ENCODE assay signal across 7 mouse cellular contexts in genomic region chr10:81602741-81603151, GRCm38 (mm10). TPM values are rescaled to one million over a fixed set of nuclear protein-coding genes. Genes with fewer than 3 reads are reported as not detected.
A peak's percentile ranks its signal among the peaks of the same experiment; 100 is the strongest.
DNase-seq lines count a peak whose midpoint lies in the region; ATAC-seq lines count a peak whose summit lies in the region.

No protein-coding gene starts in this region.

- H3K27ac ChIP-seq in kidney, embryonic 14.5 days (ENCODE audit: low read depth, low read length): no peak overlapping the region
- 0 out of 2 replicates have a peak overlapping the region, but pooled peaks have one; percentile 29 for H3K27ac ChIP-seq in liver, embryonic 13.5 days
- peak overlapping the region; percentile 3; the same call in 1 of the 2 replicates for H3K27ac ChIP-seq in stomach, embryonic 15.5 days

- ATAC-seq in kidney, embryonic 14.5 days (ENCODE audit: low FRiP score, low TSS enrichment): no peak
- no peak for ATAC-seq in liver, embryonic 13.5 days (ENCODE audit: low read depth)
- ATAC-seq in stomach, embryonic 15.5 days (ENCODE audit: insufficient read depth, low FRiP score, low read depth): no peak

- no peaks in the 10 kb centered on the region for H3K9me3 ChIP-seq in kidney, embryonic 14.5 days (ENCODE audit: control insufficient read depth, low read length)
- no peaks in the 10 kb centered on the region for H3K9me3 ChIP-seq in liver, embryonic 13.5 days (replicated peaks)
- no peaks in the 10 kb centered on the region for H3K9me3 ChIP-seq in stomach, embryonic 15.5 days

- H3K9ac ChIP-seq in kidney, embryonic 14.5 days (ENCODE audit: low read depth, low read length): no peak overlapping the region
- no peak overlapping the region for H3K9ac ChIP-seq in liver, embryonic 13.5 days
- no peak overlapping the region for H3K9ac ChIP-seq in stomach, embryonic 15.5 days

- no peak overlapping the region for H3K4me2 ChIP-seq in kidney, embryonic 14.5 days (replicated peaks; ENCODE audit: low read depth, low read length)
- H3K4me2 ChIP-seq in liver, embryonic 13.5 days: no peak overlapping the region
- no peak overlapping the region for H3K4me2 ChIP-seq in stomach, embryonic 15.5 days

- H3K4me3 ChIP-seq in kidney, embryonic 14.5 days (ENCODE audit: low read length): no peak overlapping the region
- no peak overlapping the region for H3K4me3 ChIP-seq in liver, embryonic 13.5 days (replicated peaks)
- H3K4me3 ChIP-seq in stomach, embryonic 15.5 days (replicated peaks): no peak overlapping the region

- no peaks in the 10 kb centered on the region for H3K36me3 ChIP-seq in kidney, embryonic 14.5 days (ENCODE audit: control insufficient read depth, insufficient read depth, low read length)
- 0 out of 2 replicates have a peak, but pooled peaks cover under 1% of the 10 kb centered on the region for H3K36me3 ChIP-seq in liver, embryonic 13.5 days
- no peaks in the 10 kb centered on the region for H3K36me3 ChIP-seq in stomach, embryonic 15.5 days

- 21% methylated on average over 4 of the region's 4 CpGs for WGBS in kidney, embryonic 14.5 days
- WGBS in liver, embryonic 13.5 days (ENCODE audit: insufficient replicate concordance): 22% methylated on average over 4 of the region's 4 CpGs
- 22% methylated on average over 4 of the region's 4 CpGs for WGBS in stomach, embryonic 15.5 days

- peak; percentile 44 for DNase-seq in kidney, postnatal 14 days
- peak; percentile 82 for DNase-seq in NIH3T3 (ENCODE audit: low read depth)
- DNase-seq in embryo, embryonic 10.5 days (ENCODE audit: low spot score): peak; percentile 87
- peak; percentile 31 for DNase-seq in liver, embryonic 13.5 days
- no peak for DNase-seq in layer of hippocampus, postnatal 14 days (ENCODE audit: low spot score in 2 of 2)

- no peaks in the 10 kb centered on the region for H3K27me3 ChIP-seq in kidney, embryonic 14.5 days (ENCODE audit: control insufficient read depth, insufficient read depth, low read length)
- peaks cover 18% of the 10 kb centered on the region for H3K27me3 ChIP-seq in liver, embryonic 13.5 days
- no peaks in the 10 kb centered on the region for H3K27me3 ChIP-seq in stomach, embryonic 15.5 days (replicated peaks)

- H3K4me1 ChIP-seq in kidney, embryonic 14.5 days (ENCODE audit: control insufficient read depth, insufficient read depth, low read length): peaks cover 56% of the 10 kb centered on the region
- peaks cover 82% of the 10 kb centered on the region for H3K4me1 ChIP-seq in liver, embryonic 13.5 days (replicated peaks)
- H3K4me1 ChIP-seq in stomach, embryonic 15.5 days: peaks cover 42% of the 10 kb centered on the region

RNA-seq across cellular contexts. Expression of gene Tle6, which starts 1.9 kb away (rescaled TPM):
- 12.6 and 15.5 TPM in 2 replicates for polyA plus RNA-seq in kidney, embryonic 14.5 days (2014; fragmentation: Nextera tagmentation; extraction: Ambion mirVana)
- 7.3 and 7.6 TPM in 2 replicates for polyA plus RNA-seq in liver, embryonic 13.5 days (2015; fragmentation: Nextera tagmentation; extraction: Ambion mirVana)
- polyA plus RNA-seq in stomach, embryonic 15.5 days (2015; fragmentation: Nextera tagmentation; extraction: Ambion mirVana): 31.2 and 42.1 TPM in 2 replicates
- total RNA-seq in layer of hippocampus, postnatal 14 days (2021): 1 to 10 TPM; 2.0 to 3.5 TPM

RNA-seq across cellular contexts. Expression of gene BC025920, which starts 3.3 kb away (rescaled TPM):
- polyA plus RNA-seq in kidney, embryonic 14.5 days (2014; fragmentation: Nextera tagmentation; extraction: Ambion mirVana): 0.84 and 0.86 TPM in 2 replicates
- polyA plus RNA-seq in liver, embryonic 13.5 days (2015; fragmentation: Nextera tagmentation; extraction: Ambion mirVana): 0.50 and 0.56 TPM in 2 replicates
- polyA plus RNA-seq in stomach, embryonic 15.5 days (2015; fragmentation: Nextera tagmentation; extraction: Ambion mirVana): 0.55 and 0.71 TPM in 2 replicates
- 1 to 10 TPM; 2.6 to 2.8 TPM for total RNA-seq in layer of hippocampus, postnatal 14 days (2021)

RNA-seq across cellular contexts. Expression of gene Sirt6, which starts 24.9 kb away (rescaled TPM):
- 39.9 and 40.7 TPM in 2 replicates for polyA plus RNA-seq in kidney, embryonic 14.5 days (2014; fragmentation: Nextera tagmentation; extraction: Ambion mirVana)
- 10.7 and 10.9 TPM in 2 replicates for polyA plus RNA-seq in liver, embryonic 13.5 days (2015; fragmentation: Nextera tagmentation; extraction: Ambion mirVana)
- 32.9 and 33.3 TPM in 2 replicates for polyA plus RNA-seq in stomach, embryonic 15.5 days (2015; fragmentation: Nextera tagmentation; extraction: Ambion mirVana)
- total RNA-seq in layer of hippocampus, postnatal 14 days (2021): 10 to 100 TPM; 27.8 to 30.3 TPM

RNA-seq across cellular contexts. Expression of gene Ankrd24, which starts 25.6 kb away (rescaled TPM):
- 11.3 and 18.5 TPM in 2 replicates for polyA plus RNA-seq in kidney, embryonic 14.5 days (2014; fragmentation: Nextera tagmentation; extraction: Ambion mirVana)
- 1.9 and 2.2 TPM in 2 replicates for polyA plus RNA-seq in liver, embryonic 13.5 days (2015; fragmentation: Nextera tagmentation; extraction: Ambion mirVana)
- 10.9 and 12.6 TPM in 2 replicates for polyA plus RNA-seq in stomach, embryonic 15.5 days (2015; fragmentation: Nextera tagmentation; extraction: Ambion mirVana)
- total RNA-seq in layer of hippocampus, postnatal 14 days (2021): 10 to 100 TPM; 32.5 to 36.3 TPM

RNA-seq across cellular contexts. Expression of gene Tle2, which starts 28.4 kb away (rescaled TPM):
- 29.3 and 30.4 TPM in 2 replicates for polyA plus RNA-seq in kidney, embryonic 14.5 days (2014; fragmentation: Nextera tagmentation; extraction: Ambion mirVana)
- polyA plus RNA-seq in liver, embryonic 13.5 days (2015; fragmentation: Nextera tagmentation; extraction: Ambion mirVana): 2.3 and 2.7 TPM in 2 replicates
- 28.8 and 35.6 TPM in 2 replicates for polyA plus RNA-seq in stomach, embryonic 15.5 days (2015; fragmentation: Nextera tagmentation; extraction: Ambion mirVana)
- total RNA-seq in layer of hippocampus, postnatal 14 days (2021): 10 to 100 TPM; 23.3 to 25.9 TPM

Comparison
In these comparisons a context has a peak if more than half of its experiments do, and no peak if none do; other contexts are left out.
1. DNase-seq: peak in kidney, postnatal 14 days (single experiment), NIH3T3 (single experiment), embryo, embryonic 10.5 days (single experiment) and liver, embryonic 13.5 days (single experiment); none in layer of hippocampus, postnatal 14 days (0 of 2).